Mouse (Mus musculus) thymus, adult 2 months (tissue): ENCODE results near the gene Ogfod2.

Source experiments
- CTCF ChIP-seq: fragments of 200-500 bp; IDR thresholded peaks from 2 replicates; pipeline ENCODE4 v1.5.1; 2012; ENCODE audit warnings: mild to moderate bottlenecking, control low read depth, low read length, moderate library complexity, borderline replicate concordance; ENCODE audit not compliant: control insufficient read depth, poor library complexity, insufficient read depth; ENCODE audit errors: extremely low read depth
- POLR2A ChIP-seq: fragments of 200-500 bp; IDR thresholded peaks from 2 replicates; pipeline ENCODE4 v1.6.1; 2012; ENCODE audit warnings: mild to moderate bottlenecking, low read length, control low read depth, moderate library complexity; ENCODE audit not compliant: control insufficient read depth, poor library complexity, insufficient read depth; ENCODE audit errors: extremely low read depth

DNA sequence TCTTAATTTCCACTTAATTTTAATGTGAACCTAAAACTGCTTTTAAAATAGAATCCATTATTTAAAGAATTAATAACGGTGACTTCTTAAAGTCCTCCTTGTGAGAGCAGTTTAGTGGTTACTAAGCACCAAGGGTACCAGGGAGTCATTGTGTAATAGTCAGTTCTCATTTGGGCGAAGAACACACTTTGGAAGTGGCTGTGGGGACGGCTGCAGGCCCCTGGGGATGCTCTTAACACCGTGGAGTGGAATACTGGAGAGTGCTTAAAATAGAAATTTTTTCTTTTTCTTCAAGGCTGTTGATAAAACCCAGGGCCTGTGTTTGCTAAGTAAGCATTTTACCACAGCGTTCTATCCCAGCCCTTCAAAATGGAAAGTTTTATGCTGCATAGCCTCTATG lies 43.8 kb downstream of the Ogfod2 start:
- TF ChIP-seq POLR2A (no peak), CTCF (no peak)
